Mouse (Mus musculus): ENCODE measurements around the gene 1810009A15Rik.

GRCm38 (mm10) chr19:8930771-8931170 lies 42.1 kb downstream of the 1810009A15Rik start:
- TF ChIP-seq CTCF (IDR thresholded peaks at IDR 0.05; ENCODE audit: control insufficient read depth, insufficient read depth, low read length) (no peak), POLR2A (IDR thresholded peaks at IDR 0.05; ENCODE audit: borderline replicate concordance, control insufficient read depth, low read depth, low read length) (no peak)

Measured in bone marrow, adult 2 months (tissue).